ENCODE assay signal across 24 mouse cellular contexts in genomic region chr2:88743379-88743778, GRCm38 (mm10). TPM values are rescaled to one million over a fixed set of nuclear protein-coding genes. Genes with fewer than 3 reads are reported as not detected.
"Had no signal": no experiment of that assay in that cellular context is flagged by ENCODE, and none has a peak within 500 bp of the region (broad histone marks: within the 10 kb centered on the region; RNA-seq: fewer than 3 reads in every experiment).

No protein-coding gene starts in this region.

- DNase-seq: retina, postnatal 1 day; right cerebral cortex, adult 18-20 months; right cerebral cortex, postnatal 14 days; right cerebral cortex, postnatal 25 days; right cerebral cortex, postnatal 4 days; thymus, adult 18-20 months; thymus, adult 2 months; thymus, postnatal 14 days; thymus, postnatal 25 days; thymus, postnatal 36 days; thymus, postnatal 4 days had no signal

RNA-seq across cellular contexts. Expression of gene Olfr1198, which starts 7.8 kb away (rescaled TPM):
- total RNA-seq: neutrophil, adult 5-6 weeks had no signal
- polyA plus RNA-seq: neural tube, embryonic 12.5 days; neural tube, embryonic 13.5 days; neural tube, embryonic 14.5 days; neural tube, embryonic 15.5 days; small intestine, adult 2 months; spleen, adult 2 months; stomach, embryonic 14.5 days; stomach, embryonic 15.5 days; stomach, embryonic 16.5 days; stomach, postnatal 0 days; testis, adult 2 months; thymus, adult 2 months; urinary bladder, adult 2 months had no signal

RNA-seq across cellular contexts. Expression of gene Olfr1197, which starts 11.2 kb away (rescaled TPM):
- total RNA-seq: neutrophil, adult 5-6 weeks had no signal
- polyA plus RNA-seq: neural tube, embryonic 12.5 days; neural tube, embryonic 13.5 days; neural tube, embryonic 14.5 days; neural tube, embryonic 15.5 days; small intestine, adult 2 months; spleen, adult 2 months; stomach, embryonic 14.5 days; stomach, embryonic 15.5 days; stomach, embryonic 16.5 days; stomach, postnatal 0 days; testis, adult 2 months; thymus, adult 2 months; urinary bladder, adult 2 months had no signal

RNA-seq across cellular contexts. Expression of gene Olfr1199, which starts 16.9 kb away (rescaled TPM):
- total RNA-seq: neutrophil, adult 5-6 weeks had no signal
- polyA plus RNA-seq: neural tube, embryonic 12.5 days; neural tube, embryonic 13.5 days; neural tube, embryonic 14.5 days; neural tube, embryonic 15.5 days; small intestine, adult 2 months; spleen, adult 2 months; stomach, embryonic 14.5 days; stomach, embryonic 15.5 days; stomach, embryonic 16.5 days; stomach, postnatal 0 days; testis, adult 2 months; thymus, adult 2 months; urinary bladder, adult 2 months had no signal

RNA-seq across cellular contexts. Expression of gene Olfr1200, which starts 26.9 kb away (rescaled TPM):
- total RNA-seq: neutrophil, adult 5-6 weeks had no signal
- polyA plus RNA-seq: neural tube, embryonic 12.5 days; neural tube, embryonic 13.5 days; neural tube, embryonic 14.5 days; neural tube, embryonic 15.5 days; small intestine, adult 2 months; spleen, adult 2 months; stomach, embryonic 14.5 days; stomach, embryonic 15.5 days; stomach, embryonic 16.5 days; stomach, postnatal 0 days; testis, adult 2 months; thymus, adult 2 months; urinary bladder, adult 2 months had no signal

RNA-seq across cellular contexts. Expression of gene Olfr1196, which starts 39.0 kb away (rescaled TPM):
- total RNA-seq: neutrophil, adult 5-6 weeks had no signal
- polyA plus RNA-seq: neural tube, embryonic 12.5 days; neural tube, embryonic 13.5 days; neural tube, embryonic 14.5 days; neural tube, embryonic 15.5 days; small intestine, adult 2 months; spleen, adult 2 months; stomach, embryonic 14.5 days; stomach, embryonic 15.5 days; stomach, embryonic 16.5 days; stomach, postnatal 0 days; testis, adult 2 months; thymus, adult 2 months; urinary bladder, adult 2 months had no signal
